Mouse (Mus musculus) Patski (cell line): Measurements from ENCODE around the gene Arhgef40. TPM values are rescaled to one million over a fixed set of nuclear protein-coding genes. Genes with fewer than 3 reads are reported as not detected.

Source experiments
- ATAC-seq: fragments of 100-300 bp; one replicate; pipeline ENCODE4 v1.8.0; 2021
- CTCF ChIA-PET: fragments of 350-600 bp; sonication (Branson Sonifier 250); formaldehyde crosslinking; loops from one replicate; lab custom pipeline; 2022; ENCODE audit warnings: inconsistent platforms; lab: Charles Lee
- POLR2A ChIA-PET: fragments of 350-600 bp; sonication (Branson Sonifier 250); formaldehyde crosslinking; loops from one replicate; lab custom pipeline; 2022; ENCODE audit warnings: antibody characterized with exemption, inconsistent platforms; lab: Charles Lee
- DNase-seq: peaks from one replicate; pipeline ENCODE4 v3.0.0-alpha.2; 2011; ENCODE audit warnings: low read depth, low spot score
- H3K27me3 ChIP-seq: fragments of 371-371 bp; one replicate; pipeline ENCODE4 v1.5.1; 2021
- CTCF ChIP-seq: fragments of 100-300 bp; IDR thresholded peaks from one replicate; pipeline ENCODE4 v1.5.1; 2021
- in situ Hi-C: fragments of 300-500 bp; cut with MboI; formaldehyde crosslinking; loops from 3 replicates; pipeline ENCODE4 v1.11.1; 2018; ENCODE audit warnings: low pct_unique_long_range_greater_than_20kb, mixed read lengths
- polyA plus RNA-seq: library from polyadenylated mRNA; unstranded; gene quantifications from one replicate; pipeline ENCODE4 v1.2.3, GENCODE M21; 2021

Gene Arhgef40
- polyA plus RNA-seq, 1 experiment from 2014 or later = 80.2 TPM

DNA sequence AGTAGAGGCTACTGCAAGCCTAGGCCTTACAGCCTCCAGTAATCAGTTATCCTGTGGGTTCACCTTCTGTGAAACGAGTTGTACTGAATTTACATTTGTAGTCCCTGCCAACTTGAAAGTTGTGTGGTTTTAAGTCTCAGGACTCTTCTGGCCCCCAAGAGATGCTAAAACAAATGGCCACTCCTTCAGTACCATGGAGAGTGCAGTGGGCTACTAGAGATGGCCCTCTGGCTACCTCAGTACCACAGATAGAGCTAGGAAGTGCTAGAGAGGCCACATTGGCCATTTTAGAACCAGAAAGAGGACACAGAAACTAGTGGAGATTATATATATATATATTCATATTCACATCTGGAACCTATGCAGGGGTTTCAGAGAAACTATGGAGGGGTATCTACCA is 27.2 kb downstream of the Arhgef40 start:
- POLR2A ChIA-PET = interaction anchor here (1.9 kb wide), 1 partner anchor 9 kb away, joined by 8 read pairs; the partner anchor contains the start of gene Zfp219
- DNase-seq (no peak), ATAC-seq (no peak)
- CTCF ChIA-PET = interaction anchor here (1.5 kb wide), 1 partner anchor 108 kb away, joined by 3 read pairs; no protein-coding TSS in a partner anchor
- no peak for TF ChIP-seq CTCF
- in situ Hi-C loops = no loop called here
- H3K27me3 ChIP-seq = no peaks in the 10 kb centered on the region

- no peaks in the 10 kb centered on the region for H3K27me3 ChIP-seq
- POLR2A ChIA-PET = no interaction called here
- no peak for ATAC-seq
- TF ChIP-seq CTCF = no peak
- in situ Hi-C loops = no loop called here
- CTCF ChIA-PET = interaction anchor here (1.5 kb wide), 1 partner anchor 109 kb away, joined by 3 read pairs; no protein-coding TSS in a partner anchor
- DNase-seq = no peak
These were observed 27.6 kb downstream of the Arhgef40 start for GRCm38 (mm10) chr14:52012085-52012484.

GRCm38 (mm10) chr14:52012553-52012952 is 28.0 kb downstream of the Arhgef40 start:
- in situ Hi-C loops = no loop called here
- ATAC-seq = no peak
- ChIA-PET CTCF (no interaction called here), POLR2A (interaction anchor here (0.6 kb wide), 1 partner anchor 87 kb away, joined by 3 read pairs; no protein-coding TSS in a partner anchor)
- DNase-seq = no peak
- no peaks in the 10 kb centered on the region for H3K27me3 ChIP-seq
- no peak for TF ChIP-seq CTCF

DNA sequence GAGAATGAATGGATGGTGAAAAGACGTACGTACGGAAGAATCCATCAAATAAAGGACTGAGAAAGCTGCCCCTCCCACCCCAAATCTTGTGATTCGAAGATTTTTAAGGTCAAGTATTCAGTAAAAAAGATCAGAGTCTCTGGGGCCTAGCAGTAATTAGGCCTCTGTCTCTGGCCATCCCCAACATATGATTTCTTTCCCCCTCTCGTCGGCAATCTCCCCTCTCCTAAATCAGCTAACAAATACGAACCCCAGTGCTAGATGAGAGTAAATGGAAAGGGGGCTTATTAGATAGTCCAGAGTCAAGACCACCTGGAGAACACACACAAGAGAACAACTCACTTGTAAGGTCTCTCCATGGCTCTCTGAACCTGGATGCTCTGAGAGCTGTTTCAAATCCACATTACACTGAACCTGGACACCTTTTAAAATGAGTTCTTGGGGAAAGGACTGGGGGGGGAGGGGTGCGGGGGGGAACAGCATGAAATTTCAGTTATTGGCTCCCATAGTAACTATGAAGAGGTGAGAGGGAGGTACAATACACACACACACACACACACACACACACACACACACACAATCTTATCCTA is 28.6 kb downstream of the Arhgef40 start:
- ATAC-seq (no peak), DNase-seq (no peak)
- no peak for TF ChIP-seq CTCF
- POLR2A ChIA-PET = interaction anchor here (0.6 to 0.9 kb wide), 2 partner anchors 28 to 87 kb away, joined by 3 to 6 read pairs; no protein-coding TSS in a partner anchor
- CTCF ChIA-PET = no interaction called here
- in situ Hi-C loops = no loop called here
- no peaks in the 10 kb centered on the region for H3K27me3 ChIP-seq

DNA sequence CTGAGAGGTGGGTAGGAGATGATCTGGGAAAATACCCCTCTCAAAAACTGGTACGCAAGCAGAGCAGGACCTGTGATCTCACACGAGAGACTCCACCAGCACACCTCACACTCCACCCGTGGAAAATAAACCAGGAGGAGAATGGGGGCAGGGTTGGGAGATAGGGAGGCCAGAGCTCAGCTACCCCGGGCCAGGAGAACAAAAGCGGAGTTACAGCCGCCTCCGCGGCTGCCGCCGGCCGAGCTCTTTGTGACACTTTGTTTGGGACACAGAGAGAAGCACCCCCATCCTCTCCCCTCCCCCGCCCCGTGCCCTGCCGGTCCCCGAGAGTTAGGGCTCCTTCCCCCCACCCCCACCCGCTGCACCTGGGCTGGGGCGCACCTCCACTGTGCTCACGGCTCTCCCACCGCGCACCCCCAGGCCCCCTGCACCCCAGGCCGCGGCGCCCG is 29.3 kb downstream of the Arhgef40 start:
- no peak for TF ChIP-seq CTCF
- CTCF ChIA-PET = no interaction called here
- DNase-seq (no peak), ATAC-seq (peak; percentile 15)
- POLR2A ChIA-PET = interaction anchor here (0.9 kb wide), 1 partner anchor 29 kb away, joined by 6 read pairs; no protein-coding TSS in a partner anchor
- H3K27me3 ChIP-seq = no peaks in the 10 kb centered on the region
- in situ Hi-C loops = no loop called here

DNA sequence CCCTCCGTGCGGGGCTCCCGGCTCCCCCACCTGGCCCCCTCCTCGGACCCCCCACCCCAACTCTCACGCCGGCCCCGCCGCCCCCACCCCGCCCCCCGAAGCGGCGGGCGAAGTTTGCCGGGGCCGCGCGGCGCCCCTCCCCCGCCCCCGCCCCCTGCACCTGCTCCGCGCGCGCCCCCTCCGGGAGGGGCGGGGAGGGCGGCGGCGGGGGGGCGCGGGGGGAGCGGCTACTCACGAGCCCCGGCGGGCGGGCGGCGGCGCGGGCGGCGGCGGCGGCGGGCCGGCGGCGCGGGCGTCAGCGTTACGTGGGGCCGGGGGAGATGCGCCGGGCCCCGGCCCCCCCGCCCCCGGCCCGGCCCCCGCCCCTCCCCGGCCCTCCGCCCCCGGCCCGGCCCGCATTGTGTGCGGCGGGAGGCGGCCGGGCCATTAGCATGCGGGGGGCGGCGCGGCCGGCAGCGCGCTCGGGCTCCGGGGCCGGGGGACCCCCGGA is 29.8 kb downstream of the Arhgef40 start:
- ChIA-PET CTCF (no interaction called here), POLR2A (interaction anchor here (0.9 kb wide), 1 partner anchor 29 kb away, joined by 6 read pairs; no protein-coding TSS in a partner anchor)
- peak; percentile 18 for ATAC-seq
- no peaks in the 10 kb centered on the region for H3K27me3 ChIP-seq
- no peak for DNase-seq
- in situ Hi-C loops = no loop called here
- TF ChIP-seq CTCF = no peak

- TF ChIP-seq CTCF = no peak
- ATAC-seq (peak; percentile 45), DNase-seq (no peak)
- in situ Hi-C loops = no loop called here
- POLR2A ChIA-PET = interaction anchor here (0.7 kb wide), 2 partner anchors 84 to 218 kb away, joined by 3 to 4 read pairs; no protein-coding TSS in a partner anchor
- H3K27me3 ChIP-seq = no peaks in the 10 kb centered on the region
- CTCF ChIA-PET = no interaction called here
These were observed 30.3 kb downstream of the Arhgef40 start for GRCm38 (mm10) chr14:52014761-52015311.

DNA sequence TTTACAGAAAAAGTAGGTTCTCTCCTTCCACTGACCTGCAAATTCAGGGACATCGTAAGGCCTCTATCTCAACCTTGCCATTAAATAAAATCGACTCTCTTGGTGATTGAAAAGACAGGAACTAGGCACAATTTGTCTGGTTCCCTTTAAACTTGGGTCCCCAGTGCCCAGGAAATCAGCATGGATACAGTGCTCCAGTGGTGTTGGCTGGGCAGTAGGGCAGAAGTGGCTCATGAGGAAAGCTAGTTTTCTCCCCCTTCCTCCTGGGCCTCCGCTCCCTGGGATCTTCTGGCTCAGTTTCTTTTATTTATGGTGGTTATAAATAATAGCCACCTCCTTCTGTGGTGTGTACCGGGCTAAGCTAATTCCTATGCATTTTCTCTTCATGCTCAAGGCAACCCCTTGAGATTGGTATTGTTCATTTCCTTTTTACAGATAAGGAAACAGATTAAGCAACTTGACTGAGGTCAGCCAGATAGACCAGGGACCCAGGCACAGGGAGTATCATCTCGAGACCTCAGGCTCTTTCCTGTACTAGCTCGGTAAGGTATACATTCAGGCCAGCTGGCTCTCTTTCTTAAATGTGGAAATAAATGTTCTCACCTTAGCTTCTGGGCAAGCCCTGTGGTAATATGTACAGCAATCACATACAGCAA is 31.1 kb downstream of the Arhgef40 start, which contains the start of gene Tmem253:
Gene Tmem253, plus strand, starts transcription at position 214 of the 656 bp plus-strand sequence.
- in situ Hi-C loops = no loop called here
- ATAC-seq (no peak), DNase-seq (no peak)
- no peaks in the 10 kb centered on the region for H3K27me3 ChIP-seq
- TF ChIP-seq CTCF = no peak
- ChIA-PET POLR2A (interaction anchor here (0.7 kb wide), 2 partner anchors 84 to 217 kb away, joined by 3 to 4 read pairs; no protein-coding TSS in a partner anchor), CTCF (no interaction called here)

GRCm38 (mm10) chr14:52016625-52017405 is 32.3 kb downstream of the Arhgef40 start:
- no peak for TF ChIP-seq CTCF
- no peak for DNase-seq
- no peak for ATAC-seq
- no peaks in the 10 kb centered on the region for H3K27me3 ChIP-seq
- in situ Hi-C loops = no loop called here
- ChIA-PET POLR2A (interaction anchor here (0.6 to 0.7 kb wide), 2 partner anchors 9 to 22 kb away, joined by 3 to 8 read pairs; no protein-coding TSS in a partner anchor), CTCF (no interaction called here)
